Mouse (Mus musculus): ENCODE measurements around the gene Sptbn4. TPM values are rescaled to one million over a fixed set of nuclear protein-coding genes. Genes with fewer than 3 reads are reported as not detected.

Sptbn4 gene
- total and polyA plus RNA-seq, 2 experiments from 2014 or later = 4.0 to 27.1 TPM

DNA sequence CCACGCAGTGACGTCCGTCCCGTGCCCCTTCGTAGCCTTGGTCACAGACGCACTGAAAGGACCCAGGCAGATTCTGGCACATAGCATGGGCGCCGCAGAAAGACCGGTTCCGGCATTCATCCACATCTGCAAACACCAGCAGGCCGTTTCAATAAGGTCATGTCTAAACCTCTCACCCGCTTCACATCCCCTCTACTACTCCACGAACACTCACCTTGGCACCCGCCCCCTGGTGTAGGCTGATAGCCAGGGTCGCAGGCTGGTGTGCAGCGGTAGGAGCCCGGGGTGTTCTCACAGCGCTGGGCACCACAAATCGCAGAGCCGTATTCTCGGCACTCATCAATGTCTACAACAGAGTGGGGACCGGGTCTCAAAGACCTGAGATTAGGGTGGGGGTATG lies 128.1 kb downstream of the Sptbn4 start:
- no peak overlapping the region for H3K9ac ChIP-seq (replicated peaks; ENCODE audit: low read length, poor library complexity, severe bottlenecking)
- no peak for ATAC-seq (ENCODE audit: low FRiP score)
- 90% methylated on average over 22 of the region's 22 CpGs for WGBS
- H3K27me3 ChIP-seq (ENCODE audit: insufficient read depth, low read length) = no peaks in the 10 kb centered on the region
- no peak for TF ChIP-seq CTCF (IDR thresholded peaks at IDR 0.05)
- H3K4me1 ChIP-seq (ENCODE audit: insufficient read depth, low read length) = no peaks in the 10 kb centered on the region
- H3K27ac ChIP-seq (ENCODE audit: low read depth, low read length) = no peak overlapping the region
- no peaks in the 10 kb centered on the region for H3K9me3 ChIP-seq (ENCODE audit: low read length)
- no peak for DNase-seq (ENCODE audit: low spot score)
- no peak overlapping the region for H3K4me3 ChIP-seq (ENCODE audit: low read depth, low read length)
- H3K4me2 ChIP-seq (ENCODE audit: low read depth, low read length, poor library complexity, severe bottlenecking) = no peak overlapping the region
- H3K36me3 ChIP-seq (ENCODE audit: insufficient read depth, low read length) = no peaks in the 10 kb centered on the region; the same call in 1 of the 2 replicates

DNA sequence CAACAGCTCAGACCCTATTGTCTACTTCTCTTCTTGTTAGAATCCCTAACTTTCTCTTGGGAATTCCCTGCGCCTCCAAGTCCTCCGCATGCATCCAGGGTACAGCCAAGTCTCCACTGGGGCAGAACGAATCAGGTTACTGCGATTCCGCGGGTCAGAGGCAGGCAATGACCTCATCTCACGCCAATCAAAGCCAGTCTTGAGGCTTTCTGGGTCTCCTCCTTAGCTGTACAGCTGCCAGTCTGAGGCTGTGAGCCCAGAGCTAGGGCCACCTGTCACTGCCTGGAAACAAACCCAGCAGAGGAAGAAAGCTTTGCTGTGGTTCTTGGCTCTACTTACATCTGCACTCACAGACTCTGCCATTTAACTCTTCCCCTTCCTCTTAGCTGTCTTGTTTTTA lies 131.5 kb downstream of the Sptbn4 start:
- H3K4me2 ChIP-seq (ENCODE audit: low read depth, low read length, poor library complexity, severe bottlenecking) = no peak overlapping the region
- no peaks in the 10 kb centered on the region for H3K9me3 ChIP-seq (ENCODE audit: low read length)
- 22% methylated on average over 7 of the region's 7 CpGs for WGBS
- H3K36me3 ChIP-seq (ENCODE audit: insufficient read depth, low read length) = no peaks in the 10 kb centered on the region; the same call in none of the 2 replicates
- DNase-seq (ENCODE audit: low spot score) (peak; percentile 87), ATAC-seq (ENCODE audit: low FRiP score) (peak; percentile 68; the same call in 1 of the 2 replicates)
- TF ChIP-seq CTCF (IDR thresholded peaks at IDR 0.05) = no peak
- no peaks in the 10 kb centered on the region for H3K4me1 ChIP-seq (ENCODE audit: insufficient read depth, low read length)
- H3K9ac ChIP-seq (replicated peaks; ENCODE audit: low read length, poor library complexity, severe bottlenecking) = no peak overlapping the region
- no peaks in the 10 kb centered on the region for H3K27me3 ChIP-seq (ENCODE audit: insufficient read depth, low read length)
- H3K4me3 ChIP-seq (ENCODE audit: low read depth, low read length) = no peak overlapping the region
- H3K27ac ChIP-seq (ENCODE audit: low read depth, low read length) = no peak overlapping the region

DNA sequence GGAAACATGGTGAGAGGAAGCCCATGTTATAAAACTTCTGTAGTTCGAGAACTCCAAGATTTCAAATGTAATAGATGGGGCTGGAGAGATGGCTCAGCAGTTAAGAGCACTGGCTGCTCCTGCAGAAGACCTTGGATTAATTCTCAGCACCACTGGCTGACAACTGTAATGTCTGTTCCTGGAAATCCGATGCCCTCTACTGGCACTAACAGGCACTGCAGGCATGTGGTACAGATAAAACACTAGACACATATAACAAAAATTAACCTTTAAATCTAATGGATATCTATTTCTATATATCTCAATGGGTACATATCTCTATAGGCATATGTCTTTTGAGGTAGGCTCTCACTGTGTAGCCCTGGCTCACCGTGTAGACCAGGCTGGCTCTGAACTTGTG lies 133.1 kb downstream of the Sptbn4 start:
- H3K4me2 ChIP-seq (ENCODE audit: low read depth, low read length, poor library complexity, severe bottlenecking) = no peak overlapping the region
- 0 out of 2 replicates have a peak, but pooled peaks cover 3% of the 10 kb centered on the region for H3K27me3 ChIP-seq (ENCODE audit: insufficient read depth, low read length)
- ATAC-seq (ENCODE audit: low FRiP score) (no peak), DNase-seq (ENCODE audit: low spot score) (no peak)
- no peaks in the 10 kb centered on the region for H3K4me1 ChIP-seq (ENCODE audit: insufficient read depth, low read length)
- no peaks in the 10 kb centered on the region; the same call in none of the 2 replicates for H3K36me3 ChIP-seq (ENCODE audit: insufficient read depth, low read length)
- H3K27ac ChIP-seq (ENCODE audit: low read depth, low read length) = no peak overlapping the region
- TF ChIP-seq CTCF (IDR thresholded peaks at IDR 0.05) = peak; percentile 47
- WGBS = 89% methylated on average over 3 of the region's 3 CpGs
- H3K4me3 ChIP-seq (ENCODE audit: low read depth, low read length) = no peak overlapping the region
- no peak overlapping the region for H3K9ac ChIP-seq (replicated peaks; ENCODE audit: low read length, poor library complexity, severe bottlenecking)
- H3K9me3 ChIP-seq (ENCODE audit: low read length) = no peaks in the 10 kb centered on the region

DNA sequence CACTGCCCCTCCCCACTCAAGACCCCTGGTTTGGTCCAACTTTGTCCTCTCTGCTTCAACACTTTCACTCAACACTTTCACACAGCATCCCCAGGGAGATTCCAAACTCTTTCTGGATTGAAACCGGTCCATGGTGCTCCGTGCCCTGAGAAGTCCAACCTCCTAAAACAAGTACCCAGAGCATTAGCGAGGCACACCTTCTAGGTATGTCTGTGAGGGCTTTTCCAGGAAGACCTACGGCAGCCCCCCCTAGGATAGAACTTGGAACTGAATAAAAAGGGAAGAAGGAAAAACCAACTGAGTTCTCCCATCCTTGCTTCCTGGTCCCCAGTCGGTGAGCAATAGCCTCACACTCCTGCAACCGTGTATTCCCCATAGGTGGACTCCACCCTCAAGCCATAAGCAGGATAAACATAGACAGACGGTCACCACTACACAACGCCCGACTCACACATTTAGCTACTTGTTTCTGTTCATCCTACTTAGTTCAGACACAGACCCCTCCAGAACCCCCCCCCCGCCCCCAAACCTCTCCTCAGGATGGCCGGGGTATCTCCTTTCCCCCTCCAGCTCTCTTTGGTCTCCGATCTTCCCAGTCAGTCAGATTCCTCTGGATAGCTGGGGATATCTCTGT lies 135.7 kb downstream of the Sptbn4 start:
- Histone ChIP-seq H3K9me3 (ENCODE audit: low read length) (no peaks in the 10 kb centered on the region), H3K27me3 (ENCODE audit: insufficient read depth, low read length) (0 out of 2 replicates have a peak, but pooled peaks cover 3% of the 10 kb centered on the region), H3K4me1 (ENCODE audit: insufficient read depth, low read length) (no peaks in the 10 kb centered on the region), H3K4me2 (ENCODE audit: low read depth, low read length, poor library complexity, severe bottlenecking) (no peak overlapping the region), H3K36me3 (ENCODE audit: insufficient read depth, low read length) (peaks cover under 1% of the 10 kb centered on the region), H3K4me3 (ENCODE audit: low read depth, low read length) (no peak overlapping the region), H3K27ac (ENCODE audit: low read depth, low read length) (no peak overlapping the region), H3K9ac (replicated peaks; ENCODE audit: low read length, poor library complexity, severe bottlenecking) (no peak overlapping the region)
- ATAC-seq (ENCODE audit: low FRiP score) (no peak), DNase-seq (ENCODE audit: low spot score) (no peak)
- 96% methylated on average over 12 of the region's 12 CpGs for WGBS
- no peak for TF ChIP-seq CTCF (IDR thresholded peaks at IDR 0.05)

DNA sequence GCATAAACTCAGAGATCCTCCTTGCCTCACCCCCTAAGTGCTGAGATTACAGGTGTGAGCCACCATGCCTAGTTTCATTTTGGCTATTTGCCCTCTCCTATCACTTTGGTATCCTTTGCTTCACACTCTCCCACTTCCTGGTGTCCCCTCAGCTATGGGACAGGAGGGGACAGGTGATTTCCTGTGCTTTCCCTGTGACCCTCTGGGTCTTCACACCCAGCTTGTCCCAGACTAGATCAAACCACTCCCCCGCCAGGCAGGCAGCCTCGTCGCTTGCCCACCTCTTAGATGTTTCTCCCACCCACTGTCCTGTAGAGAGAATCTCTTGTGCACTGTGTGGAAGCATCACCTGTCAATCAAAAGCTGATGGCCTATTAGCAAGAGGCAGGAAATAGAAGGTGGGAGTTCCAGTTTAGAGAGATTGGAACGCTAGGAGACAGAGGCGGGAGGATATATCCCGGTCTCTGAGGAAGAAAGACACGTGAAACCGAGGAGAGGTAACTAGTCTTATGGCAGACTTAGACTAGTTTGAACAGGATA lies 136.4 kb downstream of the Sptbn4 start:
- Histone ChIP-seq H3K9ac (replicated peaks; ENCODE audit: low read length, poor library complexity, severe bottlenecking) (no peak overlapping the region), H3K27ac (ENCODE audit: low read depth, low read length) (no peak overlapping the region)
- 63% methylated on average over 8 of the region's 8 CpGs for WGBS

DNA sequence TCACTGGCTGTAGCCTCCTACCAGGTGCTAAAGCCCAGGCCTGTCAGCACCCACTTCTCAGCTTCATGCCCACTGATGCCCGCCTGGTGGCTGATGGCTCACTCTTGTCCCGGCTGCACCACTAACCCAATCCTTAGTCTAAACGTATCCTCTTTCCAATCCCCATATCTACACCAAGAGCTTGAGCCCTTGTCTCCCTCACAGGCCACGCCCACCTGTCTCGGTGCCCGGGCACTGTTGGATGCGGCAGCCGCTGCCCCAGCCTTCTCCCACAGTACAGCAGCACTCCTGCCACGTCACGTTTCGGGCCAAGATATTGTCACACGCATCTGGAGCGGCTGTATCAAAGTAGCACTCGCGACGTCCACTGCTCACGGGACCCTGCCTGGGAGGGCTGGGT lies 137.2 kb downstream of the Sptbn4 start:
- H3K9ac ChIP-seq (replicated peaks; ENCODE audit: low read length, poor library complexity, severe bottlenecking) = no peak overlapping the region; the same call in 1 of the 2 replicates
- peak; percentile 18 for ATAC-seq (ENCODE audit: low FRiP score)
- 9% methylated on average over 17 of the region's 17 CpGs for WGBS
- no peak for TF ChIP-seq CTCF (IDR thresholded peaks at IDR 0.05)
- peak; percentile 69 for DNase-seq (ENCODE audit: low spot score)
- no peaks in the 10 kb centered on the region for H3K4me1 ChIP-seq (ENCODE audit: insufficient read depth, low read length)
- H3K4me3 ChIP-seq (ENCODE audit: low read depth, low read length) = 0 out of 2 replicates have a peak overlapping the region, but pooled peaks have one; percentile 2
- no peak overlapping the region for H3K27ac ChIP-seq (ENCODE audit: low read depth, low read length)
- 0 out of 2 replicates have a peak, but pooled peaks cover 3% of the 10 kb centered on the region for H3K27me3 ChIP-seq (ENCODE audit: insufficient read depth, low read length)
- H3K9me3 ChIP-seq (ENCODE audit: low read length) = no peaks in the 10 kb centered on the region
- H3K36me3 ChIP-seq (ENCODE audit: insufficient read depth, low read length) = peaks cover 3% of the 10 kb centered on the region; the same call in 1 of the 2 replicates
- H3K4me2 ChIP-seq (ENCODE audit: low read depth, low read length, poor library complexity, severe bottlenecking) = peak overlapping the region; percentile 31; the same call in 1 of the 2 replicates

More for the DNA sequence above, 136.4 kb downstream of the Sptbn4 start:
- Histone ChIP-seq H3K4me1 (ENCODE audit: insufficient read depth, low read length) (no peaks in the 10 kb centered on the region), H3K36me3 (ENCODE audit: insufficient read depth, low read length) (peaks cover 3% of the 10 kb centered on the region), H3K27me3 (ENCODE audit: insufficient read depth, low read length) (0 out of 2 replicates have a peak, but pooled peaks cover 3% of the 10 kb centered on the region), H3K9me3 (ENCODE audit: low read length) (no peaks in the 10 kb centered on the region), H3K4me2 (ENCODE audit: low read depth, low read length, poor library complexity, severe bottlenecking) (no peak overlapping the region), H3K4me3 (ENCODE audit: low read depth, low read length) (no peak overlapping the region)
- ATAC-seq (ENCODE audit: low FRiP score) = no peak
- TF ChIP-seq CTCF (IDR thresholded peaks at IDR 0.05) = no peak
- no peak for DNase-seq (ENCODE audit: low spot score)

Data from midbrain, postnatal 0 days (tissue).